Mouse (Mus musculus) hindbrain, embryonic 12.5 days (tissue): ENCODE results near the gene Tm6sf2. TPM values are rescaled to one million over a fixed set of nuclear protein-coding genes. Genes with fewer than 3 reads are reported as not detected.

ENCODE experiments used
- ATAC-seq: fragments of 200-750 bp; cut with Nextera tagmentation; 2 replicates; pipeline ENCODE4 v1.8.0; 2017; ENCODE audit warnings: moderate TSS enrichment; ENCODE audit not compliant: low FRiP score
- H3K27ac ChIP-seq: fragments of 300-500 bp; sonication (generic); 2 replicates; pipeline ENCODE4 v1.5.1; 2016; ENCODE audit warnings: mild to moderate bottlenecking
- H3K27me3 ChIP-seq: fragments of 300-500 bp; sonication (generic); 2 replicates; pipeline ENCODE4 v1.6.1; 2016; ENCODE audit warnings: mild to moderate bottlenecking
- H3K36me3 ChIP-seq: fragments of 300-500 bp; sonication (generic); 2 replicates; pipeline ENCODE4 v1.6.1; 2016; ENCODE audit warnings: mild to moderate bottlenecking
- H3K4me1 ChIP-seq: fragments of 300-500 bp; sonication (generic); 2 replicates; pipeline ENCODE4 v1.6.1; 2016
- H3K4me2 ChIP-seq: fragments of 300-500 bp; sonication (generic); replicated peaks from 2 replicates; pipeline ENCODE4 v1.6.1; 2016; ENCODE audit warnings: mild to moderate bottlenecking
- H3K4me3 ChIP-seq: fragments of 300-500 bp; sonication (generic); 2 replicates; pipeline ENCODE4 v1.5.1; 2016; ENCODE audit warnings: mild to moderate bottlenecking
- H3K9ac ChIP-seq: fragments of 300-500 bp; sonication (generic); 2 replicates; pipeline ENCODE4 v1.6.1; 2016; ENCODE audit warnings: mild to moderate bottlenecking, moderate library complexity
- H3K9me3 ChIP-seq: fragments of 300-500 bp; sonication (generic); replicated peaks from 2 replicates; pipeline ENCODE4 v1.6.1; 2016; ENCODE audit warnings: mild to moderate bottlenecking
- WGBS: fragments of 180-500 bp; shearing (Covaris S2); methylation state at CpG from one replicate; pipeline ENCODE4 v1.1.7; 2016; 5-methylcytosine and 5-hydroxymethylcytosine counted together
- polyA plus RNA-seq: library from polyadenylated mRNA; unstranded; fragments of >200 nt; fragmentation: Nextera tagmentation; extraction: Ambion mirVana; gene quantifications from 2 replicates; pipeline ENCODE4 v1.2.1, GENCODE M21; 2016

Gene Tm6sf2
- polyA plus RNA-seq, 1 experiment from 2014 or later: 2.2 TPM

DNA sequence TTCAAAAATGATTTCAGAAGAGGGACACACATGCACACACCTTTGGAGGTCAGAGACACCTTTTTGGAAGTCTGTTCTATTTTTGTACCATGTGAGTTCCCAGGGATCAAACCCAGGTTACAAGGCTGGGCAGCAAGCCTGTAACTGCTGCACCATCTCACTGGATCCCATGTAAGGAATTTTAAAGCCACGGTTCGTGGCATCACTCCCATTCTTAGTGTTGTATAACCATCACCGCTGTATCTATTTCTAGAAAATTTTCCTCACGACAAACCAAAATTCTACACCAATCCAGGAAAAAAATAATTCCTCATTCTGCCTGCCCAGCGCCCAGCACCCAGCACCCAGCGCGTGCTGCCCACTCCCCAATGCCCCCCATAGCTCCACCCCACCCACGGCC is 26.6 kb downstream of the Tm6sf2 start:
- no peak overlapping the region for H3K27ac ChIP-seq
- no peak overlapping the region for H3K9ac ChIP-seq
- H3K9me3 ChIP-seq: no peaks in the 10 kb centered on the region
- 81% methylated on average over 8 of the region's 8 CpGs for WGBS
- H3K4me2 ChIP-seq: no peak overlapping the region
- no peak overlapping the region for H3K4me3 ChIP-seq
- no peaks in the 10 kb centered on the region for H3K27me3 ChIP-seq
- H3K36me3 ChIP-seq: peaks cover 90% of the 10 kb centered on the region
- ATAC-seq: no peak
- H3K4me1 ChIP-seq: no peaks in the 10 kb centered on the region

DNA sequence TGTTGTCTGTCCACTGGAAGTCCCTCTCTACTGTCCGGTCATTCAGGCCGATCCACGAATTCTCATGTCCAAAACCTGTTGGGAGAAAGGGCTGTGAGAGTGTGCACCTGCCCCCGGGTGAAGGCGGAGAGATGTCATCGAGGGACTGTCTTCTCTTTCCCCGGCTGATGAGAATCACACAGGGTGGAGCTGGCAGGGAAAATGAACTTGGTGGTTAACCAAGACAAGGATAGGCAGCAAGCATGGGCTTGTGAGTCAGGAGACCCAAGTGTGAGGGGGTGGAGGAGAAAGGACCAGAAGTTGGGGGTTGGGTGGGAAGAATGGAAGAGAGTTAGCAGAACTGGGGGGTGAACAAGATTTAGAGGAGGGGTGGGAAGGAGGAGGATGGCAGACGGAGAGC is 27.5 kb downstream of the Tm6sf2 start:
- H3K4me2 ChIP-seq: no peak overlapping the region
- no peaks in the 10 kb centered on the region for H3K9me3 ChIP-seq
- H3K27me3 ChIP-seq: no peaks in the 10 kb centered on the region
- H3K36me3 ChIP-seq: peaks cover 93% of the 10 kb centered on the region
- ATAC-seq: no peak
- H3K4me3 ChIP-seq: no peak overlapping the region
- WGBS: 92% methylated on average over 8 of the region's 8 CpGs
- H3K9ac ChIP-seq: no peak overlapping the region
- H3K27ac ChIP-seq: no peak overlapping the region
- peaks cover 5% of the 10 kb centered on the region for H3K4me1 ChIP-seq

GRCm38 (mm10) chr8:70104506-70104905 is 31.8 kb downstream of the Tm6sf2 start:
- H3K36me3 ChIP-seq: peaks cover 92% of the 10 kb centered on the region
- 17% methylated on average over 6 of the region's 6 CpGs for WGBS
- H3K9me3 ChIP-seq: no peaks in the 10 kb centered on the region
- H3K4me2 ChIP-seq: no peak overlapping the region
- H3K27ac ChIP-seq: no peak overlapping the region
- no peak overlapping the region for H3K4me3 ChIP-seq
- H3K4me1 ChIP-seq: peaks cover 8% of the 10 kb centered on the region
- peak overlapping the region; percentile 18; the same call in 1 of the 2 replicates for H3K9ac ChIP-seq
- H3K27me3 ChIP-seq: peaks cover 7% of the 10 kb centered on the region; the same call in 1 of the 2 replicates
- peak; percentile 42; the same call in 1 of the 2 replicates for ATAC-seq

- 82% methylated on average over 7 of the region's 7 CpGs for WGBS
- H3K36me3 ChIP-seq: peaks cover 92% of the 10 kb centered on the region
- H3K4me2 ChIP-seq: no peak overlapping the region
- peaks cover 8% of the 10 kb centered on the region for H3K4me1 ChIP-seq
- no peak overlapping the region; the same call in 1 of the 2 replicates for H3K9ac ChIP-seq
- no peak overlapping the region for H3K4me3 ChIP-seq
- no peaks in the 10 kb centered on the region for H3K9me3 ChIP-seq
- ATAC-seq: no peak
- H3K27me3 ChIP-seq: peaks cover 11% of the 10 kb centered on the region
- no peak overlapping the region for H3K27ac ChIP-seq
Measured at GRCm38 (mm10) chr8:70104922-70105321, 32.2 kb downstream of the Tm6sf2 start.

DNA sequence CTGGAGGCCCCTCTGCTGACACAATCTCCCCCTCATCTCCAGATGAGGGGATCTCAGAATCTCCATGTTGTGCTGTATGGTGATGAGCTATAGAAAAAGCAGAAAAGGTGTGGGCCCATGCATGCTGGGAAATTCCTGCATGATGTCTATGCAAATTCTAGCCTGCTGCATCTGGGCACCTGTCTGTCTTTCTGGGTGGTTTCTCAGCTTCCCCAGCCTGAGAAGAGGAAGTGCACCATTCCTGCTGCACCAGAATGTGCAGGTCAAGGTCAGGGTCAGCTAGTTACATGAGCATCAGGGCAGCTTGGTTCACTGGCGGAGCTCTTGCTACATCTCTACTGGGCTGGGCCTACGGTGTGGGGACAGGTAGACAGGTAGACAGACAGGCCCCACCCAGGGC is 37.7 kb downstream of the Tm6sf2 start:
- WGBS: 95% methylated on average over 2 of the region's 2 CpGs
- no peak for ATAC-seq
- H3K36me3 ChIP-seq: peaks cover 97% of the 10 kb centered on the region
- H3K4me1 ChIP-seq: peaks cover 11% of the 10 kb centered on the region
- no peak overlapping the region for H3K9ac ChIP-seq
- peaks cover 66% of the 10 kb centered on the region for H3K27me3 ChIP-seq
- H3K27ac ChIP-seq: no peak overlapping the region
- H3K4me2 ChIP-seq: no peak overlapping the region
- H3K9me3 ChIP-seq: no peaks in the 10 kb centered on the region
- no peak overlapping the region for H3K4me3 ChIP-seq

DNA sequence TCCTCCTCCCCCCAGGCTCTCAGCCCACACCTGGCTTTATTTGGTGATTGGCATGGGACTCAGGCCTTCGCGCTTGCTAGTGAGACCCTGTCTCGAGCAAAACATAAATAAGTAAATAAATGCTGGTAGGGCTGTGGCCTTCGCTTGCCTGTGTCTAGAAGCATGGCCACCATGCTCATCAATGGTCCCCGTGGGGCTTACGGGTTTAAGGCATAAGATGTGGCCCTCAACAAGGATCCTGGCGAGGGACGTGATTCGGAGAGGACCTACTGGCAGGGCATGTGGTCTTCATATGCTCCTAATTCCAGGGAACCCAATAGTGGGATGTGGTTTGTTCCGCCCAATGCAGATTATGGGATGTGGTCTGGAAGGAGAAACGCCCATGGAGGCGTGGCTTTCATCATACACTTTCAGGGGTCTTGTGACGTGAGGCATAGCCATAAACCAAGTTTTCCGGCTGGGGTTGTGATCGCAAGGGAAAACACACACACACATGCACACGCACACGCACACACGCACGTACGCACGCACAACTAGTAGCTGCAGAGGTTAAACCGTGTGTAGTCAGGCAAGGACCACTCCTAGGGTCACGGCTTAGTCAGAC is 38.6 kb downstream of the Tm6sf2 start:
- 54% methylated on average over 23 of the region's 23 CpGs for WGBS
- Histone ChIP-seq H3K4me1 (peaks cover 11% of the 10 kb centered on the region), H3K27ac (no peak overlapping the region), H3K9me3 (no peaks in the 10 kb centered on the region), H3K27me3 (peaks cover 73% of the 10 kb centered on the region), H3K9ac (no peak overlapping the region), H3K4me2 (no peak overlapping the region), H3K36me3 (peaks cover 96% of the 10 kb centered on the region), H3K4me3 (no peak overlapping the region)
- ATAC-seq: no peak

GRCm38 (mm10) chr8:70112401-70113016 is 39.8 kb downstream of the Tm6sf2 start:
- Histone ChIP-seq H3K27me3 (peaks cover 79% of the 10 kb centered on the region), H3K9me3 (no peaks in the 10 kb centered on the region), H3K27ac (no peak overlapping the region), H3K36me3 (peaks cover 91% of the 10 kb centered on the region), H3K4me2 (0 out of 2 replicates have a peak overlapping the region, but pooled peaks have one; percentile 2), H3K4me1 (peaks cover 22% of the 10 kb centered on the region), H3K4me3 (no peak overlapping the region), H3K9ac (no peak overlapping the region)
- 8% methylated on average over 43 of the region's 43 CpGs for WGBS
- ATAC-seq: peak; percentile 27; the same call in 1 of the 2 replicates

DNA sequence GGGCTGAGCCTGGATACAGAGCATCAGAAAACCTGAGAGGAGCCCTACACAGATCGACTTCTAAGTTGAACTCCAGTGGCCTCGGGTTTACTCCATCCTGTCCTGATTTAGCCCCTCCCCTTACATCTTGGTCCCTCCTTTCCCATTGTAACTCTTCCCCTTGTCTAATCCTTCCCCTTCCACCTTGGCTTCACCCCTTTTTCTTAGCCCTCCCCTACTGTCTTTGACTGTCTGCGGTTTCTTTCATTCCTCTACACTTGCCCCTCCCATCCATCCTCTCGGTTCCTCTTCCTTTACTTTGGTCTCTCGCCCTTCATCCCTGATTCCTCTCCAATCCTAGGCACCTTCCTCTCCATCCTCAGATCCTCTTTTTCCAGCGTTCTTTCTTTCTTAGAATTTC is 41.8 kb downstream of the Tm6sf2 start:
- 31% methylated on average over 6 of the region's 6 CpGs for WGBS
- no peak for ATAC-seq
- no peak overlapping the region for H3K27ac ChIP-seq
- peaks cover 80% of the 10 kb centered on the region for H3K27me3 ChIP-seq
- no peak overlapping the region for H3K4me3 ChIP-seq
- peaks cover 29% of the 10 kb centered on the region for H3K4me1 ChIP-seq
- no peak overlapping the region for H3K9ac ChIP-seq
- no peaks in the 10 kb centered on the region for H3K9me3 ChIP-seq
- H3K4me2 ChIP-seq: no peak overlapping the region
- H3K36me3 ChIP-seq: peaks cover 72% of the 10 kb centered on the region

GRCm38 (mm10) chr8:70114892-70115291 is 42.2 kb downstream of the Tm6sf2 start:
- H3K27me3 ChIP-seq: peaks cover 80% of the 10 kb centered on the region
- no peak overlapping the region for H3K4me2 ChIP-seq
- H3K27ac ChIP-seq: no peak overlapping the region
- peaks cover 68% of the 10 kb centered on the region for H3K36me3 ChIP-seq
- H3K9me3 ChIP-seq: no peaks in the 10 kb centered on the region
- H3K9ac ChIP-seq: no peak overlapping the region
- no peak overlapping the region for H3K4me3 ChIP-seq
- H3K4me1 ChIP-seq: peaks cover 29% of the 10 kb centered on the region
- no peak for ATAC-seq
- WGBS: 74% methylated on average over 13 of the region's 13 CpGs

DNA sequence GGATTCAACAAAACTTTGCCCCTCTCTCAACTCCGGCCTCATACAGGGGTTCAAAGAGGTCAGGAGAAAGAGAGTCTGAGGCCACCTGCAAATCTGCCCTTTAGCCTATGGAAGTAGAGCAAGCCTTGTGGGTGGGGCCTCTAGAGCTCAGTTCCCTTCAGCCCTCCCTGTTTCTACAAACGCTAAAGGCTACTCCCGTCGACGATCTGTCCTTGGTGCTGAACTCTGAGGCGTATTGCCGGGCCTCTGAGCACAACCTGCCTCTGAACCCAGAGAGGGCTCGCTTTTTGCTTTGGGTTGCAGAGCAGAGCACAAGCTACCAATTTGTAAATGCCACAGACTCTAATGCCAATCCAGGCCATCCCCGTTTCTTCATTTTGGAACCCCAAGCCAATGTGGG is 44.9 kb downstream of the Tm6sf2 start:
- Histone ChIP-seq H3K4me2 (peak overlapping the region; percentile 81), H3K27me3 (peaks cover 54% of the 10 kb centered on the region), H3K27ac (no peak overlapping the region), H3K9ac (0 out of 2 replicates have a peak overlapping the region, but pooled peaks have one; percentile 88), H3K4me3 (0 out of 2 replicates have a peak overlapping the region, but pooled peaks have one; percentile 65), H3K4me1 (peaks cover 30% of the 10 kb centered on the region), H3K9me3 (no peaks in the 10 kb centered on the region), H3K36me3 (peaks cover 40% of the 10 kb centered on the region)
- ATAC-seq: no peak
- WGBS: 8% methylated on average over 9 of the region's 9 CpGs

DNA sequence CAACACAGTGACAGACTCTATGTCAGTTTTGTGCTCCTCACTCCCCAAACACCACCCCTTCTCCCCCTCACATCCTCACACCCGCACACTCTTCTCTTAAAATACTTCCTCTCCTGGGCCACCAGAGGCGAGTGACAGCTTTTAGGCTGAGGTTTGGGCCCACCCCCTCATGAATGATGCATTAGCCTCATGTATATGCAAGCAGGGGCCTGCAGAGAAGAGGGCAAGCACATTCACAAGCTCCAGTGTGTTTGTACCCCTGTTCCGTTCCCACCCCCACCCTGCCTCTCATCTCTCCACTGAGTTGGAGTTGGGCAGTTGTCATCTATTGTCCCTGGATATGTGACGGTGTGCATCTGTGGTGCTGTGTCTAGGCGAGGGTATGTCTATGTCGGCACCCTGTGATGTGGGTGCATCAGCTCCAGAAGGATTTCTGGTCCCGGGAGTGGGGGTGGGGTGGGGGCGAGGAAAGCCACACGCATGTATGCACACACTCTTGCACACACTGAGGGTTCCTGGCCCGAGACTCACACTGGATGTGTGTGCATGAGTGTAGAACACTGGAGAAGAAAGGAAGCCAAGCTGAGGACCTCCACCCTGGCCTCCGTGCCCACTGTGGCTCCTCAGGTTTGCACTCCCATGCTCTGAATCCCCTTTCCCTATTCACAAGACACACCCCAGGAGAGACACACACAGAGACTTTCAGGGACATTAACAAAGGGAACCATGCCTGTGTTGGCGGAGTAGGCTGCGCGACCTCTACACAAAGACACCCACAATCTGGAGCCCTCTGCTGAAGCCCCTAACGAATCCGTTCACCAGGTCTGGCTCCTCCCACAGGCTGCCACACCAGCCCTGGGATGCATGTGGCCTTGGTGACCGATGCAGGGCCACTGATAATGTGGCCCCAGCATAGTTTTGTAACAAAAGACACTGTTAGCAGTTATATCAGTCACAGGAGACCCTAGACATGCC is 46.3 kb downstream of the Tm6sf2 start:
- Histone ChIP-seq H3K36me3 (peaks cover 28% of the 10 kb centered on the region), H3K9me3 (no peaks in the 10 kb centered on the region), H3K4me3 (peak overlapping the region; percentile 65), H3K4me1 (peaks cover 27% of the 10 kb centered on the region), H3K27me3 (peaks cover 46% of the 10 kb centered on the region), H3K9ac (peak overlapping the region; percentile 88), H3K27ac (peak overlapping the region; percentile 98), H3K4me2 (peak overlapping the region; percentile 81)
- WGBS: 5% methylated on average over 17 of the region's 17 CpGs
- ATAC-seq: peak; percentile 91

- ATAC-seq: peak; percentile 64
- H3K9me3 ChIP-seq: no peaks in the 10 kb centered on the region
- 2% methylated on average over 19 of the region's 19 CpGs for WGBS
- peak within 1 kb of the TSS; percentile 88 for H3K9ac ChIP-seq
- peak within 1 kb of the TSS; percentile 65 for H3K4me3 ChIP-seq
- peak within 1 kb of the TSS; percentile 98 for H3K27ac ChIP-seq
- peaks cover 11% of the 10 kb centered on the region; the same call in 1 of the 2 replicates for H3K36me3 ChIP-seq
- peak within 1 kb of the TSS; percentile 81 for H3K4me2 ChIP-seq
- peaks cover 36% of the 10 kb centered on the region for H3K27me3 ChIP-seq
- H3K4me1 ChIP-seq: peaks cover 27% of the 10 kb centered on the region
Measured at GRCm38 (mm10) chr8:70120667-70121066, 47.9 kb downstream of the Tm6sf2 start, which contains the start of gene Ncan. Gene Ncan, minus strand, starts transcription at chr8:70120873.
